Mouse (Mus musculus): ENCODE data around the gene Prkch.

- no peak for TF ChIP-seq CTCF (IDR thresholded peaks at IDR 0.05; ENCODE audit: low read depth, low read length)
- no peak for TF ChIP-seq GATA1 (IDR thresholded peaks at IDR 0.05; ENCODE audit: borderline replicate concordance, low read length)
Observed at GRCm38 (mm10) chr12:73704382-73704781, 119.8 kb downstream of the Prkch start.
